Mouse (Mus musculus): ENCODE data around the gene Gm44790.
"Not testable (repeated sequence)": the region's sequence is repeated elsewhere in the genome, so short reads cannot be mapped to it uniquely, and the experiment has no call there.

The Gm44790 gene

DNA sequence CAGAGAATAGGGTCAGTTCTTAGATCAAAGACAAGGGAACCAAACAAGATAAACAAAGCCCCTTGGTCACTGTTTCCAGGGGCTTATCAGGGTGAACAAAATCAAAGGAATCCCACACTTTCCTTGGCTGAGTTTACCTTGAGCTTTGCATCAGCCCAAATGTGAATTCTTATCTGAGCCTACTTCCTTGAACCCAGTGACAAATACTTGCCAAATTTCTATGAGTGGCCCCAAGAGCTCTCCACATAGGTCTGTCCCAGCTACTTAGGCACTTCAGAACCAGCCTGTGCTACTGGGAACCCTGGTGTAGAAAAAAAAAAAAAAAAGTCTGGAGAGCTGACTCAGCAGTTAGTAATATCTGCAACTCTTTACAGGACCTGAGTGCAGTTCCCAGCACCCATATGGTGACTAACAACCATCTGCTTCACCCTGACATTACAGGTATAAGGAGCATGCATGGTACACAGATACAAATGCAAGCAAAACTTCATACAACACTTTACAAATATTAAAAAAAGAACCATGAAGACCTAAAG is 48.3 kb downstream of the Gm44790 start:
- no peak for DNase-seq (ENCODE audit: low read depth, low spot score)

DNA sequence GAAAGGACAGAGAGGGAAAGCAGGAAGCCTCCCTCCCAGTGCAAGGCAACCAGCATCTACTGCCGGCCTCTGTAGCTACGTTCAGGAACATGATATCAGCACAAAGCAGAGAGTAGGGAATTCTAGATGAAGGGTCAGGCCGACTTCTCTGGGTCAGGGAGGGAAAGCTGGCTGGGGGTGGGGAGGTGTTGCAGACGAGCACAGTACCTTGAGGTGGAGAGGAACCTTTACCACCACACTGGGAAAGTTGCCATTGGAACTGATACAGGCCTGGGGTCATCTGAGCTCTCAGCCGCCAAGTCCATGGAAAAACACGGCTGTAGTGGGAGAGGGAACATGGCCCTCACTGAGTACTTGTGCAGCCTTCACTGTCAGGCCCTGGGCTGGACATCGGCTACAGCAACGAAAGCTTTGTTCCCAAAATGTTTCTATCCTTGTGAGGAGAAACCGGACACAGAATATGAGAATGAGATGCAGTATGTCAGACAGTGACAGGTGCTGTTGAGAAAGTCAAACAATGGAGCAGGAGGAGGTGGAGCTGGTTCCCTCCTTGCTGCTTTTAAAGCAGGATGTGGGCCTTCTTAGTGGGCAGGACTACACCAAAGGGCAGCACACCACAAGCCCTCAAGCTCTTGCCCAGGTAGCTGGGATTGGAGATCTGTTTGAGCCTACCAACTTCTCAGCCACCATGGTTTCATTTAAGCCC is 49.2 kb downstream of the Gm44790 start:
- DNase-seq (ENCODE audit: low read depth, low spot score) = no peak

DNA sequence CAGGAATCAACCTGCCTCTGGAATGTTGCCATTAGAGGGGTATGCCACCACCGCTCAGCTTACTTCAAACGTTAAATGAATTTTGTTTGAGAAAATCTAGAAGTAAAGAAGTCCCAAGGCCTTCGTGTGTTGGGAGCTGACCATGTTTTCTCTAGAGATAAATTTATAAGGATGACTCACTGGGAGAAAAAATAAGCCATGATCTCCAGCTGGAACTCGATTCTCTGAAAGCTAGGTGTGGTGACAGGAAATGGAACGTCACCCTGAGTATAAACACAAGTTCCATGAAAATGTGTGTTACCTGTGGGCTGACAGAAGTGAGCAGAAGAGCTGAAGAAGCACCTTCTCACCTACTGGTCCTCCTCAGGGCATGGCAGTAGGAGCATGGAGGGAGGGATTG is 50.5 kb downstream of the Gm44790 start:
- no peak for DNase-seq (ENCODE audit: low read depth, low spot score)

DNA sequence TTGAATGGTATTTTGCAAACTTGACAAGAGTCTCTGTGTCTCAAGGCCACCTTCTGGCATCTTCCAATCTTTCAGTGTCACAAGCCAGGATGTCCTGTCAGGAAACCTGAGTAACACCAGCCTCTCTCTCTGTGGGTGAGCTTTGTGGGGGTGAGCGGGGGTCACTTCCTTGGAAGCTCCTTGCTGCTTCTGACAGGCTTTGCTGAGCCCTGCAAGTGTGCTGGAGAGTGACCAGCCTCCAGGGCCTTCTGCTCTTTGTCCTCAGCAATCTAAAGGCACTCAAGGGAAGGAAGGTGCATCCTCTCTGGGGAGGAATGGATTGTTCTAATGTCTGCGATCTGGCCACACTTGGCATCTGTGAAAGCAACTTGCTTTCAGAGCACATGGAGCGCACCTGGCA is 52.9 kb downstream of the Gm44790 start:
- no peak for DNase-seq (ENCODE audit: low read depth, low spot score)

DNA sequence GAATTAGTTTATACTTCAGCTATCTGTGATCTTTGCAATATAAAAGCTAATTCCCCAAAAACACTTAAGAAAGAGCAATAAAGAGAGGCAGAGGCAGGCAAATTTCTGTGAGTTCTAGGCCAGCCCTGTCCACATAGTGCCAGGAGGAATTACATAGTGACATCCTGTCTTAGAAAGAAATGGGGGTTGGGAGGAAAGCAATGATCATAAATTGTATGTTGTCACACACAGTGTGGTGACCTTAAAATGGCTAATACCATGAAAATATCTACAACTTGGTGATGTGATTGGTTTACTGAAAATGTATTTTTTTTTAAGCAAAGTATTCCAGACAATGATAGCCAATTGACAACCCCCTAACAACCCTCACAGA is 53.3 kb downstream of the Gm44790 start:
- DNase-seq (ENCODE audit: low read depth, low spot score) = no peak

DNA sequence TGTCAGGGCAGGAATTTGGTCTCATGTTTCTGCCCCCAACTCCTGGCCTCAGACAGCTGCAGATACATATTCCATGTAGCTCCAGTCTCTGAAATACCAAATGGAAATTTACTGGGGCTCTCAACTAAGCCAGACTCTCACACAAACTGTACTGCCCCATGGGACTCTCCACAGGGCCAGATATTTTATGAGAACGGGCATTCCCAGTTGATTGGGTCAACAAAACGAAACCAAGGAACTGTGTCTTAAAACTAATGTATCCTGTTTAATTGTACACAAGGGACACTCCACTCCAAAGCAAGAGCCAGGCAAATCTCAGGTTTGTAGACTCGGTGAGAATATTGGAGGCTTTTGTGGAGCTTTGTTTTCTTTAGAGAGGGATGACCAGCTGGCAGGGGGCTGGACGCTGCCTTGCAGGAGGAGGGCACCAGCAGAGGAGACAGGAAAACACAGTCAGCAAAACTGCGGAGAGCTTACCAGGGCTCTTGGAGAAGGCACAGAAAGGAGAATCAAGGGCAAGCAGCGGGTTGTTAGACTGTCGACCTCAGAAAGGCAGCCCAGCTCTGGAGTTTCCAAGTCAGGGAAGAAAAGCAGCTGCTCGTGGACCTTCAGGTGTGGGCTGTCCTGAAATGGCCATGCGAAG is 53.9 kb downstream of the Gm44790 start:
- DNase-seq (ENCODE audit: low read depth, low spot score) = peak; percentile 36

DNA sequence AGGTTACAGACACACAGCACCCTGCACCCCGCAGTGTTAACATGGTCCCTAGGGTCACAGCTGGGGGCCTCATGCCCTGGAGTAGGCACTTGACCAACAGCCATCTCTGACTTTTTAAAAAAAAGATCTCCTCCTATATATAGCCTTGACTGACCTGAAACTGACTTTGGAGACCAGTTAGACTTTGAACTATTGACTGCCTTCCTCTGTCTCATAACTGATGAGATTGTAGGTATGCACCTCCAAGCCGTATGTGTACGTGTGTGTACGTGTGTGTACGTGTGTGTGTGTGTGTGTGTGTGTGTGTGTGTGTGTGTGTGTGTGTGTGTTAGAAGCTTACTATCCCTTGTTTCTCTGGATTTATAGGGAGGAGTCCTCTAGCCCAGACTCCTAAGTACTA is 55.4 kb downstream of the Gm44790 start:
- no peak for DNase-seq (ENCODE audit: low read depth, low spot score)

DNA sequence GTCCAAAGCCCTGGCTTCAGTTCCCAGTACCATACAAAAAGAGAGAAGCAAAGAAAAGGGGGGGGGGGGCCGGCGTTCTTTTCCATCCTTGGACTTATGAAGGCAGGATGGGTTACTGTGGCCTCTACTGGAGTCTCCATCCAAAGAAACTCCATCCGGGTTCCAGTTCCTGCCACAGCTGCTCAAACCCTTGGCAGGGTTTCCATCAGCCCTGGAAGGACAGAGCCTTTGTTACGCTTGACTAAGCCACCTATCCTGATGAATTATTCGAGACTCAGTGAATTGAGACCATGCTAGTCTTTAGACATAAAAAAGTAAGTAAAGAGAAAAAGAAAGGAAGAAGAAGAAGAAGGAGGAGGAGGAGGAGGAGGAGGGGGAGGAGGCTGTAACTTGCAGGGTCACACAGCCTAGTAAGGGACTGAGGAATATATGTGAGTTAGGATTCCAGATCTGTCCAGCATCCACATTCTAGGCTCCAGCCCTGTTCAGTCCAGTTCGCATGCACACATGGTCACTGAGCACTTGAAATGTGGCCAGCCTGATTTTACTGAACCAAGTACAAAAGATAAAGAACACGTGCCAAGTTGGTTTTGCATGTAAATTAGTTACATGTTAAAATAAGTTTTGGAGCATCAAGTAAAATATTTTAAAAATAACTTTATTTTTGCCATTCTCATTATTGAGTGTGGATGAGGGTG is 59.6 kb downstream of the Gm44790 start:
- DNase-seq (ENCODE audit: low read depth, low spot score) = no peak

DNA sequence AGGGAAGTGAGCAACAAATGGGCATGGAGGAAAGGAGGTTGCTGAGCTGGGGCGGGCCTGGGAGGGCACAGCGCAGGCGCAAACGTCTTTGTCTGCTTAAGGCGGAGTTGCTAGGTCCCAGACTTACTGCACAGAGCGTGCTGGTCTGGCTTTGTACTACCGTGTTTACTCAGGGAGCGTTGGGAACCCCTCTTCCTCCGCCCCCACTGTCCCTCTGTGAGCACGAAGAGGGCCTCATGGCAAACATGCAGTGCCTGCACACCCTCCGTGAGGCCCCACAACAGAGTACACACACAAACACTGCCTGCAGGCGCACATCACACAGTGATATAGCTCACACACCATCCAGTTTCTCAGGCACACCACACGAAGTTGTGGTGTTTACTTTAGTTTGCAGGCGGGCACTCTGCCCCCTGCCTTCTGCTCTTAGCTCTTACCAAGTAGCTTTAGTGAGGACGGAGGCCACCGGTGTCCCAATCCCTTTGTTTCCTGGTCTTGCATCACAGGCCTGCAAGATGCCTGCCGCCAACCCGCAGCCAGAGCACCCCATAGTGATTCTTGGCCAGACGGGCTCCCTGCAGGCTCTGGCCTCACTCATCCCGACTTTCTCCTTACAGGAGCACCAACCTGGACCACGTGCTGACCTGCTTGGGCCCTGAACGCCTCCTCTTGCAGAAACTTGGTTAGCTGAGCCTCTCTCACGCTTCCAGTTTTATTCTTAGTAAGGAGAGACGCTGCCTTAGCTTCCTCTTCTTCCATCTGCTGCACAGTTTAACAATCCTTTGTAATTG is 61.1 kb downstream of the Gm44790 start:
- DNase-seq (ENCODE audit: low read depth, low spot score) = peak; percentile 75

DNA sequence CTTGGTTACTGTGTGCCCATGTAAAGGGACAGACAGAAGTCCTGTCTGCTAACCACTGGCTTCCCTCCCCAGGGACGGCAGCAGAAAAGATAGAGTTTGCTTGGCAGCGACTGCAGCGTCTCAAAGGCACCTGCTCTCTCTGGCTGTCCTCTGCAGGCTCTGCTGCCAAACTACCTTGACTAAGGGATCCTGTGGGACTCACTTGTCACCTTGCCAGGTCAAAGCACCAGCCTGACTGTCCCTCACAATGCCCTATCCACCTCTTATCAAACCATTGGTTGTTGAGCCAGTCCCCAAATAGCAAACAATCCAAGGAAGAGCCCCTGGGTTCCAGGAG is 61.7 kb downstream of the Gm44790 start:
- DNase-seq (ENCODE audit: low read depth, low spot score) = no peak

DNA sequence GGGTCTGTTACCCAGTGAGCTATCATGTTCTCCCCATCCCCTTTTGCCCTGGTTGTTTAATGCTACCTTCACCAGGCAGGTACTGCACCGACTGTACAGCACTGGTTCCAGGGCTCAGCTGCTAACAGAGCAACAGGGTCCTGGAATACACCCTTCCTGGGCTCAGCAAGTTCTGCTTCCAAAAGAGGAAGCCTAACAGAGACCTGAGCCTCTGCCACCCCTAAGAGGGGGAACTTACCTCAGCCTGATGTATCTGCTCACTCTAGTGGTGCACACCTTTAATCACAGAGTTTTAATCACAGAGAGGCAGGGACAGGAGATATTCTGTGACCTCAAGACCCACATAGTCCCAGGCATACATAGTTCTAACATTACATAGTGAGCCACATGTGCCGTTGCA is 63.5 kb downstream of the Gm44790 start:
- DNase-seq (ENCODE audit: low read depth, low spot score) = no peak

DNA sequence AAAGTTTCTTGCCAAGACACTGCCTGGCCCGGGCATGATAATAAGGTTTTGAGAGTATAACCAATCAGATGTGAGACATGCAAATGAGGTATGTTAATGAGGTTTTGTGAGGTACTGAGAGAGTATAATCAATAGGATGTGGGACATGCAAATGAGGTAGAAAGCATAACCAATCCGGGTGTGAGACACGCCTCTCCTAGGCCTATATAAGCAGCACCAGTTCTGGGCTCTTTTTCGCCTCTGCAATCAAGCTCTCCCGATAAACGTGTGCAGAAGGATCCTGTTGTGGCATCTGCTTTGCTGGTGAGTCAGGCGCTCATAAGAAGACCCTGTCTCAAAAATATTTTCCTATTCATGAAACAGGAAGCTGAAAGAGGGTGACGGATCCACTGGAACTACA is 64.0 kb downstream of the Gm44790 start:
- not testable (repeated sequence) for DNase-seq (ENCODE audit: low read depth, low spot score)

DNA sequence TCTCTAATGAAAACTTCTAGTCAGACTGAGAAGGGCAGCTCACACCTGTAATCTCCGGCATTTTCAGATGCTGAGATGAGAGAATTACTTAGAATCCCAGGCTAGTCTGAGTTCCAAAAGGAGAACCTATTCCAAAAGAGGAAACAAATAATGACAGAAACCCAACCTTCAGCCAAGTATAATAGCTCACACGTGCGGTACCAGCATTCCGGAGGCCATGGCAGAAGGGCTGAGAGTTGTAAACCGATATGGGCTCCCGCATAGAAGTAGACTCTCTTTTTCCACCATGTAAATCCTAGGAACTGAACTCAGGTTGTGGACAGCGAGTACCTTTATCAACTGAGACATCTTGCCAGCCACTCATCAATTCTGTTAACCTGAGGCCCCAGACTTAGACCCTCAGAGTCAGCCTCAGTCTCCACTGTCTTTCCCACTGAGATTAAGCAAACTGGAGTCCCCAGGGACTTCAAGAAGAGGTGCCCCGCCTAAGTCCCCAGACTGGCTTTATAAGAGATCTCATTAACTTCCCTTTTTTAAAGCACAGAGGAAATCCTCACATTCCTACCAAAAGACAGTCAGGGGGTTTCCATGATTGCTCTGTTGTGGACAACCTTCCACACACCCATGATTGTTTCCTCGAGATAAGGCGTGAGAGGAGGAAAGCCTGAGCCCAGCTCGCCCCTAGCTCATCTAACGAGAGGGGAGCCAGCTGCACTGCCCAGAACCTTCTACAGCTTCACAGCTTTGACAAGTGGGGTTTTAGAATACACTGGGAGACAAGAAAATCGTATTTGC is 67.2 kb downstream of the Gm44790 start:
- no peak for DNase-seq (ENCODE audit: low read depth, low spot score)

DNA sequence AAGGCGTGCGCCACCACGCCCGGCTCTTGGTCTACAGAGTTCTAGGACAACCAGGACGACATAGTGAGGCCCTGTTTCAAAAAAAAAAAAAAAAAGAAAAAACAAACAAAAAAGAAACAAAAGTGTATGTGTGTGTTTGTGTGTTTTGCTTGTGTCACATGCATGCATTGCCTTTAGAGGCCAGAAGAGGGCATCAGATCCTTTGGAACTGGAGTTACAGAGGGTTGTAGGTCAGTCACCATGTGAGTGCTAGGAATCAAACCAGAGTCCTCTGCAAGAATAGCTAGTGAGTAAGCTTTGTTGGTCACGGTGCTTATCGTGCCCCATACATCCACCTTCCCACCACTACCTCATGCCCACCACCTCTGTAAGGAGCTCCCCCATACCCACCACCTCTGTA is 68.3 kb downstream of the Gm44790 start:
- no peak for DNase-seq (ENCODE audit: low read depth, low spot score)

Measured in embryo, embryonic 11.5 days (tissue).